Mouse (Mus musculus): ENCODE results near the gene Nf1.

Gene Nf1

GRCm38 (mm10) chr11:79460756-79461450, 121.4 kb downstream of the Nf1 start:
- in situ Hi-C loops (cut with MboI): loop anchor here (25.0 kb wide), 1 partner anchor 476 kb away; no protein-coding TSS in a partner anchor

- in situ Hi-C loops (cut with MboI): loop anchor here (25.0 kb wide), 1 partner anchor 469 kb away; no protein-coding TSS in a partner anchor
These were observed 128.6 kb downstream of the Nf1 start for GRCm38 (mm10) chr11:79468097-79468496.

- in situ Hi-C loops (cut with MboI): no loop called here
These were observed 143.9 kb downstream of the Nf1 start for GRCm38 (mm10) chr11:79483392-79483791.

DNA sequence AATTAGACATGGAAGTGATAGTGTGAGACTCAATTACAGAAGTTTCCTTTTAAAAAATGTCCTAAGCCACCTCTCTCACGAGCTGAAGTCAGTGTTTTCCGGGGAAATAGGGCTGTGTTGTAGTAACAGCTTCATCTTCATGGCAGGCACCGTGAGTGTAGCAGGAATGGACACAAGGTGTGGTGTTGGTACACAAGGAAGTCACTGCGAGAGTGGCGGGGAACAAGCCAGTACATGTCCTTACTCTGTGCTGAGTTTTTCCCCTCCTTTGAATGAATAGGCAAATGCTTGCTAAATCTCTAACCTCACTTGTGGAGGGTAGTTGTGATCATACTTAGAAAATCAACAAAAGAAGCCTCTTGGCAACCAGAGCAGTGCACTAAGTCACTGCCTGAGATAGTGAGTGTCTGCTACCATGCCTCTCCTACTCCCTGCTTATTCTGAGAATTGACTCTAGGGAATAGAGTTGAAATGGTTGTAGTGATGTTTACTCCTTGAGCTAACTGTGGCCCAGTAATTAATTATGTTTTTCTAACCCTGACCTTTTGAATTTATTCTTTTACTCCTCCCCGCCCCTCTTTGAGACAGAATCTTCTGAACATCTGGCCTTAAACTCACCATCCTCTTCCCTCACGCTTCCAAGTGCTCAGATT, 144.5 kb downstream of the Nf1 start:
- in situ Hi-C loops (cut with MboI): no loop called here

GRCm38 (mm10) chr11:79484721-79485120, 145.2 kb downstream of the Nf1 start:
- in situ Hi-C loops (cut with MboI): no loop called here

GRCm38 (mm10) chr11:79494976-79495800, 155.7 kb downstream of the Nf1 start:
- in situ Hi-C loops (cut with MboI): no loop called here

DNA sequence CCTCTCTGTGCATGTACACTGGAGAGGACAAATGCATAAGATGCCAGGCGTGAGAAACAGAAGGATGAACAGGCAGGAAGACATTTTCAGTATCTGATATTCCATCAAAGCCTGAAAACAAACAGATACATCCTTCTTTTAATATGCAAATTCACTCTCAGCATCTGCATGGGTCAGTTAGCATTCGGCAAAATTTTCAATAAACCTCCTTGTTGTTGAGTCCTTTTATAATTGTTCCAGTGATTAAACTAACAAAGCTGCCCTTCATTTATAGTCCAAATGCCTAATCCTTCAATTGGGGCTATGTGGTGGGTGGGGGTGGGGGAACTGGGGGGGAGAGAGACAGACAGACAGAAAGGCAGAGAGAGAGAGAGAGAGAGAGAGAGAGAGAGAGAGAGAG, 163.4 kb downstream of the Nf1 start:
- in situ Hi-C loops (cut with MboI): no loop called here

GRCm38 (mm10) chr11:79503845-79504244, 164.4 kb downstream of the Nf1 start, which contains the start of gene Omg:
Gene Omg (minus strand): TSS chr11:79504084.
- in situ Hi-C loops (cut with MboI): no loop called here

DNA sequence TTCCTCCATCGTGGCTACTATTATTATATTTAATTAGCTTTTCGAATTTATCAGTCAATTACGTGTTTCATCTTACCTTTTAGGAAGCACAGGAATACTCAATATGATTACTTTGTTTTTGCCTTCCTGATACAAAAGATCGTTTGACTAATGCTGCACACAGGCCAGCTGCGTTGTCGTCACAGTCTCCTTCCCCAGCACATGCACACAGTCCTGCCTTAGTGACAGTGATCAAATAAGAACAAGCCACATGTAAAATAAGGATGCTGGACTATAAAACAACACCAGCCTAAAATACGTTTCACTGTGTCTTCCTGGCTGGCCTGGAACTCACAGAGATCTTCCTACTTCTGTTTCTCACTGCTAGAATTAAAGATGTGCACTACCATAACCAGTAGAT, 165.0 kb downstream of the Nf1 start:
- in situ Hi-C loops (cut with MboI): no loop called here

- in situ Hi-C loops (cut with MboI): no loop called here
These were observed 172.5 kb downstream of the Nf1 start for GRCm38 (mm10) chr11:79511970-79512369.

DNA sequence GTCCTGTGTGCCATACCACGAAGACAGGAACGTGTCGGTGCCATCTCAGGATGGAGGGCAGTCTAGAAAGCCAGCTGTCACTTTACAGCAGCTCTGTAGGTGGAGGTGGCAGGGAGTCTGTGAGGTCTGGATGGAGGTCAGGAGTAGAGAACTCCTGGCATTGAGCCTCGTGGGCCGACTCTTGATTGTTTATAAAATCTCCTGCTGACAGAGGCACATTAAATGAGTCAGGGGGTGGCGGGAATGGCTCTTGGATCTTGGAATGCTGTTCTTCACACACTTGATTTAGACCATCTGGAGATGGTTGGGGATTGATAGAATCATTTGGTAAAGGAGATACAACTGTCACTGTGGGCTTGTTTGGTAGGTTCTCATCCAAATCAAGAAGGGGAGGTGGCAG, 175.8 kb downstream of the Nf1 start:
- in situ Hi-C loops (cut with MboI): no loop called here

GRCm38 (mm10) chr11:79515798-79516197, 176.3 kb downstream of the Nf1 start:
- in situ Hi-C loops (cut with MboI): no loop called here

DNA sequence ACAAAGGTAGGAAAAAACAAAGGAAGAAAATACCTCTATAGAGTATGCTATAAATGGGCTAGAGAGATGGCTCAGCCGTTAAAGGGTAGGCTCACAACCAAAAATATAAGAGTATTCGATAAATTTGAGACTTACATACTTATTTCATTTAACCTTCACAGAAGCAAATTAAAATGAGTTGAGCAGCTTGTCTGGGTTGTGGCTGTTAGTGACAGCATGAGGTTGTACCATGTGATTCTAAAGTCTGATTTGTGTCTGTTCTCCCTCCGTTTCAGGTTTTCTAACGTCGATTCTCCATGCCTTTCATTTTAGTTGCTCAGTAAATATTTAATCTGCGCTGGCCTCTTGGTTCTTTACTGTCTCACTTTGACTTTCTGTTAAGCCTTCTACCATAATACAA, 179.8 kb downstream of the Nf1 start:
- in situ Hi-C loops (cut with MboI): no loop called here

- in situ Hi-C loops (cut with MboI): no loop called here
These were observed 180.4 kb downstream of the Nf1 start for GRCm38 (mm10) chr11:79519878-79520291.

GRCm38 (mm10) chr11:79520772-79521171, 181.3 kb downstream of the Nf1 start:
- in situ Hi-C loops (cut with MboI): no loop called here

DNA sequence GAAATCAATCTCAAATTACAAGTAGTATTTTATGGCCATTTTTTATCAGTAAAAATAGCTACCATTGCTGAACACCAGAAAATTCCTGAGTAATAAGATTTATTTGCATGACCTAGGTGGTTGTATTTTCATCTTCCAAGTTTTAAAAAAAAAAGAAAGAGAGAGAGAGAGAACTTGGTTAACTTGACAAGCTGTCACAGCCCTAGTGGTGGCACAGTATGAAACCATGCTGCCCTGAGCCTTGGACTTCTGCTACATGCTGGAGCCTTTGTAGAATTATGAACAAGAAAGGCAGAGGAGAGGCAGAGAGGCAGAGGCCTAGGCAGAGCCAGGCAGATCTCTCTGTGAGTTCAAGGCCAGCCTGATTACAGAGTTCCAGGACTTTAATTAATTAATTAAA, 182.4 kb downstream of the Nf1 start:
- in situ Hi-C loops (cut with MboI): no loop called here

- in situ Hi-C loops (cut with MboI): no loop called here
These were observed 183.5 kb downstream of the Nf1 start for GRCm38 (mm10) chr11:79522944-79523343.

DNA sequence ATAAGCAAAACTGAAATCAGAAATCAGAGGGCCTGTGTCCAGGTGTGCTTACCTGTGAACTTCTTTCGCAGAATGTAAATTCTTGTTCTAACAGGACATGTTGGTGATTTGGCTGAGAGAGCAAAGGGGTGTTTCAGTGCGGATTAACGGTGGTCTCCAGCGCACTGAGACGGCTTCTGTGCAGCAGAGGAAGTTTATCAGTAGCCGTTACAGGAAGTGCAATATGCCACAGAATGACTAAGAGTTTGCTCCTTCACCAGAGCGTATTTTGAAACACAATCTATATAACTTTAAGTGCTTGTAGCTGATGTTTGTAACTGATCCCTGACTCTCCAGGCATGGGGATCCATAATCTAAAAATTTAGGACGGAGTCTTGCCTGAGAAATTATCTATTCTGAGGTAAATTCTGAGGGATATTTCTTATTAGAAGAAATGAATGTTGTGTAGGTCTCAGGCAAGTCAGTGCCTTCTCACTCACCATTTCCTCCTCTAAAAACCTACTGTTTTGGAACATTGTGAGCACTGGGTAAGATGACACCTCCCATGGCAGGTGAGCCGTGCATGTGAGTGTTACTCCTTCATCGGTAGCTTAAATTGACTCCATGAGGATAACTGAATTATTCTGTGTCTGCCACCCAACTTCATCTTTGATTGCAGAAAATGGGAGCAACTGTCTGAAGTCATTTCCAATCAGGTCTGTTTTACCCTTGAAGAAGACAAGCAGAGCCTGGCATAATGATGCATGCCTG, 184.2 kb downstream of the Nf1 start, which contains the start of gene Evi2b:
Gene Evi2b (minus strand): TSS at position 203 of the 750 bp plus-strand sequence.
- in situ Hi-C loops (cut with MboI): no loop called here

GRCm38 (mm10) chr11:79524310-79524575, 184.8 kb downstream of the Nf1 start:
- in situ Hi-C loops (cut with MboI): no loop called here

- in situ Hi-C loops (cut with MboI): no loop called here
These were observed 187.1 kb downstream of the Nf1 start for GRCm38 (mm10) chr11:79526549-79526948.

GRCm38 (mm10) chr11:79527015-79527738, 187.7 kb downstream of the Nf1 start:
- in situ Hi-C loops (cut with MboI): no loop called here
